Mouse (Mus musculus): ENCODE measurements around the gene Pacs1.
"Not testable (repeated sequence)": the region's sequence is repeated elsewhere in the genome, so short reads cannot be mapped to it uniquely, and the experiment has no call there.

Pacs1 gene

DNA sequence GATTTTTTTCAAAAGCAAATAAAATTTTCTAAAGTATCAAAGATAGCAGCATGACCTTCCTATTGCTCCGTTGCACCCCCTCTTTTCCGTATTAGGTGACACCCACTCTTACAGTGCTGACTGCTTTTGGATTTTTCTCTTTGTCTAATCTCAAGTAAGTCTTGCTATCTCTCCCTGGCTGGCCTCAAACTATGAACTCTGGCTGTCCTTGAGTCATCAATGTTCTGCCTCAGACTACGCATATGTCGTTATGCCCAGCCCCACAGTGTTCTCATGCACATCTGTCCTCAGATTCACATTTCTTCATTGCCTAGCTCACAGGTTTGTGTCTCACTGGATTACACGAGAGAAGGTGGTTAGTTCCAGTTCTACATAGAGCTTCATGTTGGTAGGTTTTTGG is 3.5 kb downstream of the Pacs1 start:
- intact Hi-C loops (cut with DNase I), result no loop called here

DNA sequence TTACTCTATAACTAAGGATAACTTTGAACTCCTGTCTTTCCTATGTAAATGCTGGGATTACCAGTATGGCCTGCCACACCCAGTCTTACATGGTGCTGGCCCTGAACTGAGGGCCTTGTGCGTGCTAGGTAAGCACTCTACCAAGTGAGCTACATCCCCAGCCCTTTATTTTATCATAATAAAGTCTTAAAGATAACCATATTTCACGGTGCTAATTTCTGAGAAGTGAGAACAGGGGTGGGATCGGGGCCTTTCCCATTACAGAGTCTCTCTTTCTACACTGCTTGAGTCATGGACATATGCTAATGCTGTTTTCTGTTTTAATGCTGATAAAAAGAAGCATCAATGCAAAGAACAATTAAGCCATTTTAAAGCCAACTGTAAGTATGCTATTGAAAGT is 4.0 kb downstream of the Pacs1 start:
- intact Hi-C loops (cut with DNase I), result no loop called here

DNA sequence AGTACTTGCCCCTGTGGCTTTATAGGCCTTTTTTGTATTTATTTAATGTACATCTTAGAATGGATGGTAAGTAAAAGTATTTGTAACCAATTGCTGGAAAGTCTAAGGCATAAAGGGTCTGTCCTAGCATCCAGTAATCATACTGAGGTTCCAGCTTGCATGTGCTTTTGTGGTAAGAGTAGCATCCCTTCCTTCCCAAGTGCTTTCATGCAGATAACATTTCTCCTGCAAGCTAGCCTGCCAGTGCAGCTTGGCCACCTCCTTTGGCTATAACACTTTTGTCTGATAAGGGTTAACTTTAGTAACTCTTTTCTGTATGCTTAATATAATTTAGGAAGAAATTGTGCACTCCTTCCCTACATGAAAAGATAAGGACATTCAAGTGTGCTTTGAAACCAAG is 4.9 kb downstream of the Pacs1 start:
- intact Hi-C loops (cut with DNase I), result no loop called here

DNA sequence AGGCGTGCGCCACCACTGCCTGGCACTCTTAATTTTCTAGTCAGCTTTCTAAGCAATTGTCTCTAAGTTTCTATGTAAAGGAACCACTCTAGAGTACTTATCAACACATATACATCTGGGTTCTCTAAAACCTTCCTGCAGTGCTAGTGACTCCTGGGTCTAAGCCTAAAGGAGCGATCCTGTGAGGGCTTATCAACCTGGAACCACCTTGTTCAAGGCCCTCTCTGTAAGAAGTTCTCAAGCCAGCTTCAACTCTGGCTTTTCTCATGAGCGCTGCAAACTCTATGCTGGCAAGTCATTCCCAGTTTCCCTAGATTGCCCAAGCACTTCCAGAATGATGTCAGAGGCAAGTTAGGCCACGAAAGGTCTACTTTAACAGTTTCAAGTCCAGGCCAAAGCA is 5.9 kb downstream of the Pacs1 start:
- intact Hi-C loops (cut with DNase I), result no loop called here

DNA sequence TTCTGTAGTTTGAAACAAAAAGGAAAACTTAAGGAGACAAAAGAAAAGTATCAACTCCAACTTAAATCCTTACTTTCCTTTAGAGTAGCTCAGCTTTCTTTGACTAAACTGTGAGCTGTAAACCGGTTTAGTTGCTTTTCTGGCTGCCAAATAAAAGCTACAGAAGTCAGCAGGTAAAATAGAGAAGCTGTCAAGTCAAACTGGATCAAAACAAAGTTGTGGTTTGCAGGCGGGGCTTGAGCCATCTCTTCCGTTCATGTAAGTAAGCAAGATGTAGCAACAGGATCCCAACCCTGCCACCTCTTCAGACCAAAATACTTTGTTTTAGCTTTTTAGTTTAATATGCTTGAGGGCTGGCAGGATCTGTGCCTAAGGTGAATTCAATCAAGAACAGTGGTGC is 15.8 kb downstream of the Pacs1 start:
- intact Hi-C loops (cut with DNase I), result no loop called here

DNA sequence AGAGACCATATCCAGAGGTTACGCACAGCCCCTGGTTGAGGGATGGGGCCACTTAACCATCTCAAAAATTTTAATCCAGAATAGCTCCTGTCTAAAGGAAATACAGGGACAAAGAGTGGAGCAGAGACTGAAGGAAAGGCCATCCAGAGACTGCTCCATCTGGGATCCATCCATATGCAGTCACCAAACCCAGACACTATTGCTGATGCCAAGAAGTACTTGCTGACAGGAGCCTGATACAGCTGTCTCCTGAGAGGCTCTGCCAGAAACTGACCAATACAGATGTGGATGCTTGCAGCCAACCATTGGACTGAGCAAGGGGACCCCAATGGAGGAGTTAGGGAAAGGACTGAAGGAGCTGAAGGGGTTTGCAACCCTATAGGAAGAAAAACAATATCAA is 35.9 kb downstream of the Pacs1 start:
- intact Hi-C loops (cut with DNase I), result not testable (repeated sequence)

DNA sequence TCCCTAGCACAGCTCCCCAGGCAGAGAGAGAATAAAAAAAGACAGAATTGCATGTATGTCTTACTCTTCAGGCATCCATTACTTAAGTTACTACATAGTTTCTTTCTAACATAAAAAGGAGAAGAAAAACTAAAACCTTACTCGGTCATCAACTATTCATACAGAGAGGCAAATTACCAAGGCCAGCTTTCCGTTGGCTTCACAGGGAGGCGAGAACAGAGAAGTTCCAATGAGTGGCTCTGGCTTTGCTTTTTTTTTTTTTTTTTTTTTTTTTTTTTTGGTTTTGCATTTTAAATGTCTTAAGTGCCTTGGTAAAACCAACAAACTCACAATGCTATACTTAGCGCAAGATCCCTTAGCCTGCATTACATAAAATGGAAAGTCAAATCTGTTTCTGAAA is 40.2 kb downstream of the Pacs1 start:
- intact Hi-C loops (cut with DNase I), result no loop called here

DNA sequence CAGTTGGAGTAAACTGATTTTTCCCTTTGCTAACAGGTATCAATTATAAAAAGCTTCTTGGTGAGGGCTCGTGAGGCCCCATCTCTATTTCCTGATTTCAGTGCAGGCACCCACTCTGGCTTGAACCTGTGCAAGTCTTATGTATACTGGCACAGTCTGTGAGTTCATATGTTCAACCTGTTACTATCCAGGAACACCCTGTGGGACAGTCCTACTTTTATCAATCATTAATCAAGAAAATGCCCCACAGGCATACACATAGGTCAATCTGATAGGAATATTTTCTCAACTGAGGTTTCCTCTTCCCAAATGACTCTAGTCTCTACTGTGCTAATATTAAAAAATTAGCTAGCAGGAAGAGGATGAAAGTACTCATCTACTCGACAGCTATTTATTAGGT is 42.8 kb downstream of the Pacs1 start:
- intact Hi-C loops (cut with DNase I), result no loop called here

DNA sequence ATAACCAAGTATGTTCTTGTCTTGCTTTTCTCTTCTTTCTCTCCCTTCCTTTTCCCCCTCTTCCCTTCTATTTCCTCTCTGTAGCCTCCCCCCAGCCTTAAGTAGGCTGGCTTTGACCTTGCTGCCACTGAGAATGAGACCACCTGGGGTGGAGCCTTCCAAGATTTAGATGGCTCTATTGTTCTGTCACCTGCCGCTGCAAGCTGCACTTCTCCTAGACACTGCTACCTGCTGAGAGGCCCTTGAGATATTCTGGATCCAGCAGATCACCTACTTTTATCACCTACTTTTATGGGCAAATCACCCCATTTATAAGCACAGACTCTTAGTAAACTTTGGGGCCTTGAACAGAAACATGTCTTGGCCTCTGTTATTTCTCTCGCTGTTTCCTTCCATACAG is 48.3 kb downstream of the Pacs1 start:
- intact Hi-C loops (cut with DNase I), result no loop called here

DNA sequence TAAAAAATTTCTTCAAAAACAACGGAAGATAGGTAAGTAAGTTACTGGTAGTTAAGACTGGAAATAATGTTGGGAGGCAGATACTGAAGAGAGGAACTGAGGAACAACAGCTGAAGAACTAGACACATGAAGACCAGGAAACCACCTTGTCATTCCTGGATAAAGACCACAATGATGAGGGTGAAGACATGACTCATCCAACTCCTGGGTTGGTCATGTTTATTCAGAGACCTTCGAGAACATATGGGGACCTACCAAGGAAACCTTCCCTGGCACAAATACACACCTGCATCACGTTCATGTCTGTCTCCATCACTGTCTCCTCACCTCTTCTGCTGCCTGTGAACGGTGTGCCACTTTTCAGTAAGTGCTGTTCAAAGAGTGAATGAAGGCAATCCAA is 48.8 kb downstream of the Pacs1 start:
- intact Hi-C loops (cut with DNase I), result no loop called here

DNA sequence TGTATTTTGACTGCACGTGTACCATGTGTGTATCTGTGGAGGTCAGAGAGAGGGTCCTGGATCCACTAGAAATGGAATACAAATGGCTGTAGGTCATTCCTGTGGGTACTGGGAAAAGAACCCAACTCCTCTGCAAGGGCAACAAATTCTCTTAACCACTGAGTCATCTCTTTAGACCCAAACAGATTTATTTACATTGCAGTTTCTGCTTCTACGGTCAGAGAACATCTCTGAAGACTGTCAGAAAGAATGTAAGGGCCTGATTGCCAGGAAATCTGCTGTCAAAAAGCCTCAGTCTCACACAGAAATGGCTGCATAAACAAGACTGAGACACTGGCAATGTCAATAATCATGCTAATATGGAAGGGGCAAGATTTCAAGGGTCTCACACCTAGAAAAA is 51.0 kb downstream of the Pacs1 start:
- intact Hi-C loops (cut with DNase I), result no loop called here

DNA sequence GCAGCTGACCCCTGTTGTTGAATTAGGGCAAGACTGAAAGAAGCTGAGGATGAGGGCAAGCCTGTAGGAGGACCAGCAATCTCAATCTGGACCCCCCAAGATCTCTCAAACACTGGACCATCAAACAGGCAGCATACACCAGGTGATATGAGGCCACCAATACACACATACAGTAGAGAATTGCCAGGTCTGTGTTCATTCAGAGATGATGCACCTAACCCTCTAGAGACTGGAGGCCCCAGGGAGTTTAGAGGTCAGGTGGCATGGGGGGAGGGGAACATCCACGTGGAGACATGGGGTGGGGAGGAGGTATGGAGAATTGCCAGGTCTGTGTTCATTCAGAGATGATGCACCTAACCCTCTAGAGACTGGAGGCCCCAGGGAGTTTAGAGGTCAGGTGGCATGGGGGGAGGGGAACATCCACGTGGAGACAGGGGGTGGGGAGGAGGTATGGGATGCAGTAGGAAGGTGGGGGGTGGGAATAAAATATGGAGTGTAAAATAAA is 51.6 kb downstream of the Pacs1 start:
- intact Hi-C loops (cut with DNase I), result not testable (repeated sequence)

DNA sequence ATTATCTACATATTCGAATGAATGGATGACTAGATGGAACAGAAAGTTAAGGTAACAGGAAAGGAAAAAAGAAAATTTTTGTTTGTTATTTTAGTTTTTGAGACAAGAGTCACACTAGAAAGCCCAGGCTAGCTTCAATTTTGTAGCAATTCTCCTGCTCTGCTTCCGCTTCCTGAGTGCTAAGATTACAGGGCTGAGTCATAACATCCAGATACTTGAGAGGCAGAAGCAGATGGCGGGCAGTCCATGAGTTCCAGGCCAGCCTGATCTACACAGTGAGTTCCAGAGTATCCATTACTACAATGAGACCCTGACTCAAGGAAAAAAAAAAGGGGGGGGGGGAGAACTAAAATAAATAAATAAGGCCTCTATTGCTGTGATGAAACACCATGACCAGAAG is 52.5 kb downstream of the Pacs1 start:
- intact Hi-C loops (cut with DNase I), result no loop called here

DNA sequence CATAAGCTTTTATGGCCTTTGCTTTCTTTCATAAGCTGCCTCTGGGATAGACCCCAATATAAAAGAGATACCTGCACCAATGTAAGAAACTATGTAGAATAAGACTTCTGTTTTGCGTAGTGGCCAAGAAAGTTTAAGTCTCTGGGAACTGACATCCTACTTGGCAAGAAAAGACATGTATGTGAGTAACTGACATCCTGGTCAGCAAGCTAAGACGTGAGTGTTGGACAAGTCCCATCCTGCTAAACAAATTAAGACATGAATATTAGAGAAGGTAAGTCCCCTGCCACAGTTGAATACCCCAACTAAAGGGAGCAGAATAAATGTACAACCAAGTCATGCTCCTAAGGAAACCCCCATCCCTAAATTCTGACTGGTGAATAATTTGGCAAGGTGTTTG is 71.2 kb downstream of the Pacs1 start:
- intact Hi-C loops (cut with DNase I), result no loop called here

DNA sequence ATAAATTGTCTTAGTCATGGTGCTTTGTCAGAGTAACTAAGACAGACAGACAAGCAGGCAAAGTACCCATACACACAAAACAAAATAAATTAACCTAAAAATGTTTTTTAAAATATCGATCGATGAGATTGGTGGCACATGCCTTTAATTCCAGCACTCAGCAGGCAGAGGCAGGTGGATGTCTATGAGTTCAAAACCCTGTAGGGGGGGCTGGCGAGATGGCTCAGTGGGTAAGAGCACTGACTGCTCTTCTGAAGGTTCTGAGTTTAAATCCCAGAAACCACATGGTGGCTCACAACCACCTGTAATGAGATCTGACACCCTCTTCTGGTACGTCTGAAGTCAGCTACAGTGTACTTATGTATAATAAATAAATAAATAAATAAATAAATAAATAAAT is 72.3 kb downstream of the Pacs1 start:
- intact Hi-C loops (cut with DNase I), result not testable (repeated sequence)

DNA sequence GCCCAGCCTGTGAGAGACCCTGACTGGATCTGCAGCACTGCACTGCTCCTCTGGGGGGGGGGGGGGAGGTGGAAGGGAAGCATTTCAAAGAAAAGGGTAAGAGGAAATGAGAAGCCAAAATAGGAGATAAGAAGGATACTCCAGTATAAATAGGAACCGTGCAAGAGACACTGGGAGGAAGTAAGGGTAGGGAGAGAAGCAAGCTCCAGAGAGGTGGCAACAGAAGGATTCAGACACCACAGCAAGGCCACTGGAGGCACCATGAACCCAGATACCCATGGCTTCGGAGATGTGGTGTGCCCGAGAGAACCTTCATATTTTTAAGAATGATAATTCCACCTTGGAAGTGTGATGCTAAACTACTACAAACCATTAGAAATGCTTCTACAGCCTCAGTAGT is 74.4 kb downstream of the Pacs1 start:
- intact Hi-C loops (cut with DNase I), result loop anchor here (5.0 kb wide), 1 partner anchor 74 kb away; the partner anchor contains the start of gene Pacs1

DNA sequence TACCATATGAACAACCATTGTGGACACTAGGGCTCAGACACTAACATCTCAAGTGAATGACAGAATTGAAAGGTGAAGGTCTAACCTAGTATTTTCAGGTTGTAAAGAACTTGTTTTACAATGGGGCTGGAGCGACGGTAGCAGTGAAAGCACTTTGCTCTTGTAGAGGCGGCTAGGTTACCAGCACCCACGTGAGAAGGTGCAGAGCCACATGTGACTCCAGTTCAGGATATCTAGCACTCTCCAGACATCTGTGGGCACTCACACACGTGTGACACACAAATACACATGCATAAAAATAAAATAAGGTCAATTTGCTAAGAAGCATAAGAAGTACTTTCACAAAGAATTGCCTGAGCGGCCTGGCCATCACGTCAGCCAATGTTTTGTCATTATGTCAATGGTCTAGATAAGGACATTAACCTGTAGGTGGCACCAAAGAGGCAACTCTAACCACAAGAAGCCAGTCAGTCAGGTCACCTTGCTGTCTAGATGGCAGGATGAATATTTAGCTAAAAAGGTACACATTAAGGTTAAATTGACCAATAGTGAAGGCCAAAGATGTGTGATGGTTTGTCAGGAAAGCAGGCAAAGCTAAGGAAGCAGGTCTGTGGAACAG is 77.4 kb downstream of the Pacs1 start:
- intact Hi-C loops (cut with DNase I), result loop anchor here (5.0 kb wide), 1 partner anchor 77 kb away; the partner anchor contains the start of gene Pacs1

DNA sequence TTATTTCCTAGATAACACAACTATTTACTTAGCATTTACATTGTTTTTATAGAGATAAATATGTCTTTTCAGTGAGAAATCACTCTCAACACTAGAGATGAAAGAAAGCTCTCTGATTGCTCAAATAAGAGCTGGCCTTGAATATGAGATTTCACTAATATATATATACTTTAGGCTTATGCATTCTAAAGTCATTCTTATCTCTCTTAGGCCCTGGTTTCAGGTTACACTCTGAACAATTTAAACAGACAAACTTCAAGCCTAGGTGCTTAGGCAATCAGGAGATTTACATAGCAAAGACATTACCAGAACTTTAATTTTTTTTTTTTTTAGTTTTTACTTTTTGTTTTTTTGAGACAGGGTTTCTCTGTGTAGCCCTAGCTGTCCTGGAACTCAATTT is 80.5 kb downstream of the Pacs1 start:
- intact Hi-C loops (cut with DNase I), result no loop called here

DNA sequence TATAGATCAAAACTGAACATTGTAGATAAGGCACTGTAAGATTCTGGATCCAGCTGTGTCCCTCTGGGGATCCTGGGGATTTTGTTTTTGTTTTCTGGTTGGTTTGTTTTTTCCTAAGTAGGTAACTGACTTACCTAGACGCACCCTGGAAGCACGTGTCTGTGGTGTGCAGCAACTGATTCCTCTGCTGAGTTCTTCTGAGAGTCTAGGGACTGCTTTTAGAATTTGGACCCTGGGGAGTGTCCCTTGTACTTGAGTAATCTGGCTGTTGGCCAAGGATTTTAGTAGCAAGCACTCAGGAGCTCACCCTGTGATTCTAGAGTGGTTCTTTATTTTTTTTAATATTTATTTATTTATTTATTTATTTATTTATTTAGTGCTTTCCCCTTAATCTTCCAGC is 85.5 kb downstream of the Pacs1 start:
- intact Hi-C loops (cut with DNase I), result no loop called here

DNA sequence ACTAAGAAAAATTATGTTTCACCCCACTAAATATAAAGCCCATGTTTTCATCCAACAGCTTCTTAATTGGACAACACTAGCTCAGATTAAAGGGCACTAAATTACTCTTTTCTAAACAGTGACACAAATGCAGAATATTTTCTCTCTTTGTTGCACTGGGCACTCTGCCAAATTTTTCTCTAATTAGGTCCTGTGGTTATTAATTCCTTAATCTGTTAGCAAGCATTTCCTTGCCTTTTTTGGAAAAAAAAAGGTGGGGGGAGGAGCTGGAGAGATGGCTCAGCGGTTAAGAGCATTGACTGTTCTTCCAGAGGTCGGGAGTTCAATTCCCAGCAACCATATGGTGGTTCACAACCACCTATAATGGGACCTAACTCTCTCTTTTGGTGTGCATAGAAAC is 91.0 kb downstream of the Pacs1 start:
- intact Hi-C loops (cut with DNase I), result no loop called here

DNA sequence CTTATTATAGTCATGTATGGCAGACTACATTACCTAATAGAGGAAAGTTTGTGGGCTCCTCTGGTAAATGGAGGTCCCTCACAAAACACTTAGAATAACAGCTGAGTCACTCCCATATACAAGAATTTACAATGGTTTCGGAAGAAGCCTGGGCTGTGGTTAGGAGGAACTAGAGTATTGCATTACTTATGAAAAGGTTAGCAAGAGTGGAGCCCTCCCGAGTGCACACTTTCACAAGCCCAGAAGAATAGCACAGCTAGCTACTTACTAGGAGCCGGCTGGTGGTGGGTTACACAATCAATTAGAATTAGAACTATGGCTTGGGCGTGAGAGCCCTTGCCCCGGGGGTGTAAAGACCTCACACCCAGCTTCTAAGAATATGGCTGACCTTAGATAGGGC is 94.3 kb downstream of the Pacs1 start:
- intact Hi-C loops (cut with DNase I), result no loop called here

DNA sequence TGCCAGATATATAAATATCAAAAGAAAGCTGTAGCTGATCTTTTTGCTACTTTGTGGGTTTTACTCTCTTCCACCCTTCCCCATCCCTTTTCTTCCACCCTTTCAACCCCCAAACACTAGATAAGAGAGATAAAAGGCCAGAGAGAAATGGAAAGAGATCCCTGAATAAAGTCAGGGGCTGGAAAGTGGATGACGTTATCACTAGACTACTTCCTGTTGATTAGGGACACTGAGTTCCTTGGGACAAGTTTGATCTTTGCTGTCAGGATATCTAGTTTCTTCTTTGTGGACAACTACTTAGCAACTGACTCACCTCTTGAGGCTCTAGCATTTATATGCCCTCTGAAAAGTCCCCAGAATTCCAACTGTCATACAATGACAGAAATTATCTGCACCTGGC is 102.5 kb downstream of the Pacs1 start:
- intact Hi-C loops (cut with DNase I), result no loop called here

DNA sequence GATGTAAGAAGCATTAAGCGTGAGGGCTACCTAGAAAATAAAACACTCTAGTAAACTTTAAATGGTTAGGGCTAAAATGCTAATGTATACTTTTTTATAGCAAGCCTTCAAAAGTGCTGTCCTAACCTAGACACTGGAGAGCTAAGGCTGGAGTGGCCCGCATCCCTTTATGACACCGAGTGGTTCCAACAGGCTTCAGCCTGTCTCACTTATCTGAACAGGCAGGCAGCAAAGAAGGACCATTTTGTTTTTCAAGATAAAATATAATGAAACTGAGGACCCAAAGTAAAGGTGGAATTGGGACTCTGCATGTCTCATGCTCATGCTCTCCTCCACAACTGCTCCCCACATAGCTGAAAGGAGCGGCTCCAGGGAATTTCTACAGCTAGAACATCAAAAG is 105.4 kb downstream of the Pacs1 start:
- intact Hi-C loops (cut with DNase I), result no loop called here

DNA sequence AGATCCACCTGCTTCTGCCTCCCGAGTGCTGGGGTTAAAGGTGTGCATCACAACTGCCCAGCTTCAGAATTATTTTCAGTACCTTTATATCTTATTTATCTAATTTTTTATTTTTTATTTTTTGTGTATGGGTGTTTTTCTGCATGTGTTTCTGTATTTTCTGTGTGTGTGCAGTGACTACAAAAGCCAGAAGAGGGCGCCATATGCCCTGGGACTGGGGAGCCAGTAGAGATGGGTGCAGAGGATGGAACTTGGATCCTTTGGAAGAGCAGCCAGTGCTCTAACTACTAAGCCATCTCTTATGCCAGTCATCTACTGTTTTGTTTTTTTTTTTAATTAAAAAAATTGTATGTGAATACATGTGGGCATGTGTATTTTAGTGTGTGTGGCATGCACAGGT is 108.5 kb downstream of the Pacs1 start:
- intact Hi-C loops (cut with DNase I), result no loop called here

All from adrenal gland (tissue).